Mouse (Mus musculus) gastrocnemius, adult 18-20 months (tissue): ENCODE measurements around the gene Gm49395. TPM values are rescaled to one million over a fixed set of nuclear protein-coding genes. Genes with fewer than 3 reads are reported as not detected.

Source experiments
- DNase-seq: peaks from one replicate; pipeline ENCODE4 v3.0.0; 2021; ENCODE audit warnings: low spot score
- total RNA-seq, 2 experiments: library from RNA; stranded (reverse); gene quantifications; 2 replicates each; pipeline ENCODE4 v1.2.3; 2021

Gene Gm49395
- total RNA-seq, 2 experiments from 2014 or later = 1.5 to 1.6 TPM

GRCm38 (mm10) chr13:114992260-114993014, 109.3 kb downstream of the Gm49395 start:
- DNase-seq = no peak

GRCm38 (mm10) chr13:114987668-114988067, 114.1 kb downstream of the Gm49395 start:
- no peak for DNase-seq

GRCm38 (mm10) chr13:114987161-114987560, 114.6 kb downstream of the Gm49395 start:
- peak; percentile 22 for DNase-seq

Other genes starting within 250 kb of the Gm49395 start
- under 1 TPM; 0.33 to 0.43 TPM for gene Itga2, start 169.8 kb downstream of the Gm49395 start, total RNA-seq
- gene Pelo, start 11.7 kb downstream of the Gm49395 start, total RNA-seq = 10 to 100 TPM; 10.3 to 11.1 TPM
- gene Itga1, start within 50 bp of the Gm49395 start, total RNA-seq = 1 to 10 TPM; 8.0 to 8.4 TPM